Mouse (Mus musculus): ENCODE measurements around the gene Sart3.

The Sart3 gene

GRCm38 (mm10) chr5:113725417-113725816, 46.9 kb downstream of the Sart3 start:
- DNase-seq (ENCODE audit: low spot score in 2 of 2), result no peak

GRCm38 (mm10) chr5:113724446-113724845, 47.9 kb downstream of the Sart3 start, which contains the start of gene 1700069L16Rik:
Gene 1700069L16Rik (minus strand): TSS chr5:113724772.
- peak; percentile 87 to 90 for DNase-seq (ENCODE audit: low spot score in 2 of 2)

GRCm38 (mm10) chr5:113723567-113724237, 48.6 kb downstream of the Sart3 start:
- no peak for DNase-seq (ENCODE audit: low spot score in 2 of 2)

- no peak for DNase-seq (ENCODE audit: low spot score in 2 of 2)
These were observed 49.9 kb downstream of the Sart3 start for GRCm38 (mm10) chr5:113722224-113723013.

GRCm38 (mm10) chr5:113719221-113719661, 53.1 kb downstream of the Sart3 start:
- no peak for DNase-seq (ENCODE audit: low spot score in 2 of 2)

GRCm38 (mm10) chr5:113716581-113717388, 55.5 kb downstream of the Sart3 start:
- DNase-seq (ENCODE audit: low spot score in 2 of 2), result peak in 1 of 2 experiments; percentile 57

GRCm38 (mm10) chr5:113712861-113713260, 59.4 kb downstream of the Sart3 start:
- DNase-seq (ENCODE audit: low spot score in 2 of 2), result no peak

- no peak for DNase-seq (ENCODE audit: low spot score in 2 of 2)
These were observed 68.3 kb downstream of the Sart3 start for GRCm38 (mm10) chr5:113703803-113704585.

- no peak for DNase-seq (ENCODE audit: low spot score in 2 of 2)
These were observed 71.8 kb downstream of the Sart3 start for GRCm38 (mm10) chr5:113700388-113701023.

GRCm38 (mm10) chr5:113694415-113694814, 77.9 kb downstream of the Sart3 start:
- DNase-seq (ENCODE audit: low spot score in 2 of 2), result no peak

GRCm38 (mm10) chr5:113694000-113694399, 78.3 kb downstream of the Sart3 start:
- no peak for DNase-seq (ENCODE audit: low spot score in 2 of 2)

GRCm38 (mm10) chr5:113693196-113693755, 79.0 kb downstream of the Sart3 start:
- no peak for DNase-seq (ENCODE audit: low spot score in 2 of 2)

All from frontal cortex, postnatal 25 days (tissue).